Mouse (Mus musculus) E14TG2a.4 (cell line): ENCODE measurements around the gene Zfr.

Experiments
- CTCF ChIP-seq: conservative IDR thresholded peaks from 2 replicates; pipeline ENCODE4 v1.5.1; 2014; ENCODE audit warnings: low read length
- NANOG ChIP-seq: IDR thresholded peaks from 2 replicates; pipeline ENCODE4 v1.6.1; 2014; ENCODE audit warnings: borderline replicate concordance, low read length, mixed read lengths
- POU5F1 ChIP-seq: IDR thresholded peaks from 2 replicates; pipeline ENCODE4 v1.6.1; 2014; ENCODE audit warnings: low read length, borderline replicate concordance

GRCm38 (mm10) chr15:12134546-12134945 is 16.9 kb downstream of the Zfr start:
- TF ChIP-seq CTCF (no peak), POU5F1 (no peak), NANOG (no peak)
